Mouse (Mus musculus) ES-Bruce4 (cell line): Measurements from ENCODE around the gene Btnl2.

ENCODE experiments used
- CTCF ChIP-seq: IDR thresholded peaks from one replicate; pipeline ENCODE4 v1.8.1; 2011; ENCODE audit warnings: low read depth, low read length
- EP300 ChIP-seq: IDR thresholded peaks from 2 replicates; pipeline ENCODE4 v1.6.1; 2011; ENCODE audit warnings: low read depth, low read length; ENCODE audit not compliant: insufficient read depth
- POLR2A ChIP-seq: IDR thresholded peaks from one replicate; pipeline ENCODE4 v1.8.1; 2011; ENCODE audit warnings: low read length; ENCODE audit not compliant: insufficient read depth

GRCm38 (mm10) chr17:34362954-34363546, 8.4 kb downstream of the Btnl2 start:
- TF ChIP-seq EP300 (no peak), CTCF (no peak), POLR2A (no peak)
